Mouse (Mus musculus) G1E (cell line): ENCODE data around the gene Card10.

Experiments used
- CTCF ChIP-seq: IDR thresholded peaks from 2 replicates; pipeline ENCODE4 v1.5.1; 2012; ENCODE audit warnings: low read depth, low read length, inconsistent platforms, mixed read lengths
- GATA1 ChIP-seq: IDR thresholded peaks from 2 replicates; pipeline ENCODE4 v1.6.1; 2012; ENCODE audit warnings: borderline replicate concordance, low read length, inconsistent platforms, mixed read lengths
- GATA2 ChIP-seq: IDR thresholded peaks from 2 replicates; pipeline ENCODE4 v1.6.1; 2012; ENCODE audit warnings: low read depth, low read length, inconsistent platforms, borderline replicate concordance
- TAL1 ChIP-seq: conservative IDR thresholded peaks from 2 replicates; pipeline ENCODE4 v1.6.1; 2012; ENCODE audit warnings: low read depth, low read length, inconsistent platforms, mixed read lengths

GRCm38 (mm10) chr15:78736181-78736579, 66.7 kb downstream of the Card10 start:
- TF ChIP-seq CTCF, result no peak
- no peak for TF ChIP-seq GATA1
- TF ChIP-seq TAL1, result no peak
- no peak for TF ChIP-seq GATA2
